Mouse (Mus musculus): ENCODE results near the gene Wfikkn2. TPM values are rescaled to one million over a fixed set of nuclear protein-coding genes. Genes with fewer than 3 reads are reported as not detected.
A peak's percentile ranks its signal among the peaks of the same experiment; 100 is the strongest.
"Not testable (repeated sequence)": the region's sequence is repeated elsewhere in the genome, so short reads cannot be mapped to it uniquely, and the experiment has no call there.

The Wfikkn2 gene
- polyA plus RNA-seq, 1 experiment from 2014 or later = 3.4 TPM

GRCm38 (mm10) chr11:94275226-94275625 lies 29.4 kb upstream of the Wfikkn2 start:
- Histone ChIP-seq H3K27me3 (no peaks in the 10 kb centered on the region), H3K9me3 (replicated peaks) (no peaks in the 10 kb centered on the region), H3K27ac (no peak overlapping the region), H3K4me2 (no peak overlapping the region), H3K4me3 (replicated peaks) (no peak overlapping the region), H3K4me1 (peaks cover 11% of the 10 kb centered on the region), H3K9ac (no peak overlapping the region), H3K36me3 (no peaks in the 10 kb centered on the region)
- 82% methylated on average over 7 of the region's 7 CpGs for WGBS
- ATAC-seq (replicated peaks; ENCODE audit: low FRiP score) = no peak

GRCm38 (mm10) chr11:94274206-94274867 lies 28.5 kb upstream of the Wfikkn2 start:
- H3K9me3 ChIP-seq (replicated peaks) = no peaks in the 10 kb centered on the region
- no peak overlapping the region for H3K9ac ChIP-seq
- H3K4me3 ChIP-seq (replicated peaks) = no peak overlapping the region
- no peak overlapping the region for H3K27ac ChIP-seq
- 85% methylated on average over 10 of the region's 10 CpGs for WGBS
- no peak for ATAC-seq (replicated peaks; ENCODE audit: low FRiP score)
- peaks cover 11% of the 10 kb centered on the region for H3K4me1 ChIP-seq
- no peak overlapping the region for H3K4me2 ChIP-seq
- no peaks in the 10 kb centered on the region for H3K27me3 ChIP-seq
- H3K36me3 ChIP-seq = no peaks in the 10 kb centered on the region

- H3K27ac ChIP-seq = no peak overlapping the region
- no peak overlapping the region for H3K4me2 ChIP-seq
- H3K9ac ChIP-seq = no peak overlapping the region
- no peaks in the 10 kb centered on the region for H3K36me3 ChIP-seq
- no peaks in the 10 kb centered on the region for H3K27me3 ChIP-seq
- no peak for ATAC-seq (replicated peaks; ENCODE audit: low FRiP score)
- peaks cover 11% of the 10 kb centered on the region for H3K4me1 ChIP-seq
- 85% methylated on average over 21 of the region's 21 CpGs for WGBS
- H3K4me3 ChIP-seq (replicated peaks) = no peak overlapping the region
- H3K9me3 ChIP-seq (replicated peaks) = no peaks in the 10 kb centered on the region
Observed at GRCm38 (mm10) chr11:94272960-94273927, 27.4 kb upstream of the Wfikkn2 start.

GRCm38 (mm10) chr11:94271015-94271414 lies 25.2 kb upstream of the Wfikkn2 start:
- Histone ChIP-seq H3K9ac (no peak overlapping the region), H3K36me3 (no peaks in the 10 kb centered on the region), H3K9me3 (replicated peaks) (no peaks in the 10 kb centered on the region), H3K27me3 (no peaks in the 10 kb centered on the region), H3K4me2 (no peak overlapping the region), H3K4me1 (no peaks in the 10 kb centered on the region), H3K27ac (no peak overlapping the region), H3K4me3 (replicated peaks) (no peak overlapping the region)
- ATAC-seq (replicated peaks; ENCODE audit: low FRiP score) = no peak
- 88% methylated on average over 2 of the region's 2 CpGs for WGBS

GRCm38 (mm10) chr11:94269906-94270305 lies 24.1 kb upstream of the Wfikkn2 start:
- no peak for ATAC-seq (replicated peaks; ENCODE audit: low FRiP score)

GRCm38 (mm10) chr11:94268761-94269160 lies 23.0 kb upstream of the Wfikkn2 start:
- no peak for ATAC-seq (replicated peaks; ENCODE audit: low FRiP score)
- Histone ChIP-seq H3K4me1 (peaks cover 11% of the 10 kb centered on the region), H3K4me3 (replicated peaks) (no peak overlapping the region), H3K27me3 (no peaks in the 10 kb centered on the region), H3K9me3 (replicated peaks) (no peaks in the 10 kb centered on the region), H3K9ac (no peak overlapping the region), H3K27ac (no peak overlapping the region), H3K4me2 (no peak overlapping the region), H3K36me3 (no peaks in the 10 kb centered on the region)

More at GRCm38 (mm10) chr11:94269906-94270305, 24.1 kb upstream of the Wfikkn2 start:
- 88% methylated on average over 7 of the region's 7 CpGs for WGBS
- Histone ChIP-seq H3K4me1 (peaks cover 7% of the 10 kb centered on the region), H3K36me3 (no peaks in the 10 kb centered on the region), H3K27ac (no peak overlapping the region), H3K4me2 (no peak overlapping the region), H3K9ac (no peak overlapping the region), H3K9me3 (replicated peaks) (no peaks in the 10 kb centered on the region), H3K4me3 (replicated peaks) (no peak overlapping the region), H3K27me3 (no peaks in the 10 kb centered on the region)

- H3K27me3 ChIP-seq; H3K9me3 ChIP-seq (replicated peaks); ATAC-seq (replicated peaks; ENCODE audit: low FRiP score); H3K9ac ChIP-seq; H3K4me2 ChIP-seq; H3K27ac ChIP-seq; H3K36me3 ChIP-seq; H3K4me3 ChIP-seq (replicated peaks): not testable (repeated sequence)
- peaks cover 11% of the 10 kb centered on the region for H3K4me1 ChIP-seq
- 81% methylated on average over 3 of the region's 3 CpGs for WGBS
Observed at GRCm38 (mm10) chr11:94266155-94266554, 20.4 kb upstream of the Wfikkn2 start.

GRCm38 (mm10) chr11:94265134-94265785 lies 19.5 kb upstream of the Wfikkn2 start:
- H3K4me1 ChIP-seq = peaks cover 11% of the 10 kb centered on the region
- H3K27me3 ChIP-seq = no peaks in the 10 kb centered on the region
- no peaks in the 10 kb centered on the region for H3K36me3 ChIP-seq
- H3K27ac ChIP-seq = peak overlapping the region; percentile 63; the same call in 1 of the 2 replicates
- H3K9ac ChIP-seq = peak overlapping the region; percentile 38
- ATAC-seq (replicated peaks; ENCODE audit: low FRiP score) = peak; percentile 62; the same call in 1 of the 2 replicates
- H3K4me3 ChIP-seq (replicated peaks) = peak overlapping the region; percentile 43
- H3K9me3 ChIP-seq (replicated peaks) = no peaks in the 10 kb centered on the region
- under 1% methylated on average over 18 of the region's 18 CpGs for WGBS
- H3K4me2 ChIP-seq = peak overlapping the region; percentile 70

- ATAC-seq (replicated peaks; ENCODE audit: low FRiP score) = peak; percentile 43; the same call in 1 of the 2 replicates
Observed at GRCm38 (mm10) chr11:94261585-94262370, 16.0 kb upstream of the Wfikkn2 start.

GRCm38 (mm10) chr11:94259814-94260213 lies 14.0 kb upstream of the Wfikkn2 start:
- peaks cover 14% of the 10 kb centered on the region for H3K4me1 ChIP-seq
- H3K27me3 ChIP-seq = no peaks in the 10 kb centered on the region
- no peaks in the 10 kb centered on the region for H3K9me3 ChIP-seq (replicated peaks)
- no peaks in the 10 kb centered on the region for H3K36me3 ChIP-seq
- H3K27ac ChIP-seq = no peak overlapping the region
- no peak overlapping the region for H3K4me2 ChIP-seq
- no peak overlapping the region for H3K9ac ChIP-seq
- 76% methylated on average over 4 of the region's 4 CpGs for WGBS
- no peak overlapping the region for H3K4me3 ChIP-seq (replicated peaks)
- no peak for ATAC-seq (replicated peaks; ENCODE audit: low FRiP score)

More at GRCm38 (mm10) chr11:94261585-94262370, 16.0 kb upstream of the Wfikkn2 start:
- 68% methylated on average over 6 of the region's 6 CpGs for WGBS
- H3K4me1 ChIP-seq = peaks cover 16% of the 10 kb centered on the region
- no peak overlapping the region for H3K27ac ChIP-seq
- no peaks in the 10 kb centered on the region for H3K9me3 ChIP-seq (replicated peaks)
- H3K9ac ChIP-seq = no peak overlapping the region
- H3K4me2 ChIP-seq = no peak overlapping the region
- no peak overlapping the region for H3K4me3 ChIP-seq (replicated peaks)
- H3K36me3 ChIP-seq = no peaks in the 10 kb centered on the region
- H3K27me3 ChIP-seq = no peaks in the 10 kb centered on the region

GRCm38 (mm10) chr11:94257987-94258386 lies 12.2 kb upstream of the Wfikkn2 start:
- Histone ChIP-seq H3K4me1 (peaks cover 12% of the 10 kb centered on the region), H3K27me3 (no peaks in the 10 kb centered on the region; the same call in 1 of the 2 replicates), H3K9me3 (replicated peaks) (no peaks in the 10 kb centered on the region), H3K4me2 (0 out of 2 replicates have a peak overlapping the region, but pooled peaks have one; percentile 9), H3K4me3 (replicated peaks) (no peak overlapping the region), H3K36me3 (no peaks in the 10 kb centered on the region), H3K9ac (no peak overlapping the region), H3K27ac (no peak overlapping the region)
- ATAC-seq (replicated peaks; ENCODE audit: low FRiP score) = no peak
- WGBS = 53% methylated on average over 14 of the region's 14 CpGs
